Mouse (Mus musculus) spleen, postnatal 14 days (tissue): Measurements from ENCODE around the gene Actrt3.

Source experiments
- DNase-seq, 2 experiments: peaks; one replicate each; pipeline ENCODE4 v3.0.0; 2021 to 2022; ENCODE audit warnings: low spot score in 2 of 2

Gene Actrt3

DNA sequence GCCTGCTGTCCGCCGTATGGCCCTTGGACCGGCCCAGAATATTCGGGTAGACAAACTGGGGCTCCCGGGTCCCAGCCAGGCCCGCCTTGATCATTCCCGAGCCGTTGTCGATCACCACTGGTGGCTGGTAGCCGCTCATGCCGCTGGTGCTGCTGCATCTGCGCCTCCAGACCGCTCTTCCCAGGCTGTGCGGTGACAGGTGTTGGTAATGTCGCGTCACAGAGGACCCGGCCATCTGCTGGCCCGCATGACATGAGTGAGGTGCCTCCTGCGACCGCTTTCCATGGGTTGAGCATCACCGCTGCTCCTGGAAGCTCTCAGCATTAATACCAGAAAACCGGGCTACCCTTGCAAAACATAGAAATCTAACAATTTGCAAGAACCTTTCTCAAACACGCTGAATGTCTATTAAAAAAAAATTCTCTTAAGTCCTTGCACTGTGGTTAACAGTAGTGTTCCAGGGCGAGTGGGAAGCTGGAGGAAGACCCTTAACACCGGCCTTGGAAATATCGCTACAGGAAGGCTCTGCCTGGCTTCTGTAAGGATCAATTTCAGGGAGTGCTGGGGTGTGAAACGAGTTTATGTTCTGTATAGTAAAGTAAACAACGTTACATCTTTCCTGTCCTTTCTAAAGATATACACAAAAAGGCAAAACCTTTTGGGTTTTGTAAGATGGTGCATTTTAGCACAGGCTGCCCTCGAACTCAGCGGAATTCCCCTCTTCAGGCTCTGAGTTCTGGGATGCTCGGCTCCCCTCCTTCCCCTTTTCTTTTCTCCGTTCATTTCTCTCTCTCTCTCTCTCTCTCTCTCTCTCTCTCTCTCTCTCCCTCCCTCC lies at the start of gene Actrt3:
Gene Actrt3 (minus strand): TSS at position 229 of the 835 bp plus-strand sequence.
- DNase-seq = no peak

DNA sequence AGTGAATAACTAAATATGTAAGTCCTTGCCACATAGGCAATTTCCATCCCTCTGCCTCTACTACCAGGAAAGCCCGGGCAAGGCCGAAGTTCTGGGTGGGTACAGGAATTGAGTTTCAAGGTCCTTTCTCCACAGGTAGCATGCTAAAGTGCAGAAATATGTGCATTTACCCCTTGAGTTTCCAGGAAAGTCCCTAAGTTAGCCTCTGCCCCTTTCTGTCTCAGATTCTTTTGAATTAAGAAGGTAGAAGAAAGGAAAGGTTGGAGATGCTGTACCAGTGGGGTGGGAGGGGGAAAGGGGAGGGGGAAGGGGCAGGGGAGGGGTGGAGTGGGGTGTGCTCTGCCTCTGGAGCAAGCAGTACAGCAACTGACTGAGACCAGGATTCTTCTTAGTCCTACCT lies 48.7 kb upstream of the Actrt3 start:
- no peak for DNase-seq

- no peak for DNase-seq
These were observed 47.8 kb upstream of the Actrt3 start, which contains the start of gene Lrrc34 for GRCm38 (mm10) chr3:30647440-30648090. Gene Lrrc34, minus strand, starts transcription at chr3:30647869.

DNA sequence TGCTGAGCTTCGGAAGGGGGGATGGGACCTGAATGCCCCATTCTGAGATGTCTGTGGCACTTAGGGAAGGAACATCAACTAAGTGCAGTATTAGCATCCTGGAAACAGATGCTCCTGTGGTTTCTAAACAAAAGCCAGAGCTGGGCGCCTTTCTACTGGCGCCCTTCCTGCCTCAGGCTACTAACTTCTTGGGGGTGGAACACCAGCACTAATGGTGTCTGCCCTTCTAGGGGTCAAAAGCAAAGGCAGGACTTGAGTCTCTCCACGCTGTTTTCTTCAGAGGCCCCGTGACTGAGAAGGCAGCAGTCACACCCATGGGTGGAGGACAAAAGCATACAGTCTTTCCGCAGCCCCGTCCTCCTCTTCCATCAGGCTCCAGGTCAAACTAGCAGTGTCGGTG lies 47.0 kb upstream of the Actrt3 start:
- no peak for DNase-seq

GRCm38 (mm10) chr3:30644207-30644606 lies 44.5 kb upstream of the Actrt3 start, which contains the start of gene Lrriq4:
Gene Lrriq4, plus strand, starts transcription at chr3:30644507.
- no peak for DNase-seq

DNA sequence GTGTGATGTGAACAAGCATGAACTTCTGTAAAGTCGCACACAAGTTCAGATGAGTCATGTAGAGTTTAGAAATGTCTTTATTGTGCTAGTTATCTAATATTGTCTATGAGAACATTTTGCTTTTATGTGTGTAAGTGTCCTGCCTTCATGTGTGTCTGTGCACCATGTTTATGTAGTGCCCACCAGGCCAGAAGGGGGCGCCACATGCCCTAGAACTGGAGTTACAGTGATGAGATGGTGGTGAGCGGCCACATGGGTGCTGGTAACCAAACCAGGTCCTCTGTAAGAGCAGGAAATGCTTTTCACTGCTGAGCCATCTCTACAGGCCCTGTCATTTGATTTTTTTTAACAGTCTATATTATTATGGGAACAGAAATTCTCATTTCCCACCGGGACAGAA lies 35.9 kb upstream of the Actrt3 start:
- no peak for DNase-seq

- no peak for DNase-seq
These were observed 33.9 kb upstream of the Actrt3 start for GRCm38 (mm10) chr3:30633681-30634080.

DNA sequence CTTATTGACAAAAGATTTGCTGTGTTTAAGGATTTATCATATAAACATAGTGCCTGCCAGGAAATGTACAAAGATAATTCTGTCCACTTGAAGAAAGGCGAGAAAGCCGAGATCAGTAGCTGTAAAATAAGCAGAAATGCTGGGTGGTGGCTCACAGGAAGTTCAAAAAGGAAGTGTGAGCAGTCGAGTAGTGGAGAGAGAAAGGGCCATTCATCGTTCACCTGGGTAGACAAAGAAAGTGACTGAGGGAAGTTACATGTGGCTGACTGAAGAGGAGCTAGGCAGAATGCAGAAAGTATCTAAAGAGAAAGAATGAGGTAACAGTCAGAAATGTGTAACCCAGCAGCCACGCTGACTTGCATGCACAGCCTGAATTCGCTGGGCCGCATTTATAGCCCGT lies 20.4 kb upstream of the Actrt3 start:
- DNase-seq = no peak

- no peak for DNase-seq
These were observed 11.2 kb upstream of the Actrt3 start for GRCm38 (mm10) chr3:30610930-30611329.

DNA sequence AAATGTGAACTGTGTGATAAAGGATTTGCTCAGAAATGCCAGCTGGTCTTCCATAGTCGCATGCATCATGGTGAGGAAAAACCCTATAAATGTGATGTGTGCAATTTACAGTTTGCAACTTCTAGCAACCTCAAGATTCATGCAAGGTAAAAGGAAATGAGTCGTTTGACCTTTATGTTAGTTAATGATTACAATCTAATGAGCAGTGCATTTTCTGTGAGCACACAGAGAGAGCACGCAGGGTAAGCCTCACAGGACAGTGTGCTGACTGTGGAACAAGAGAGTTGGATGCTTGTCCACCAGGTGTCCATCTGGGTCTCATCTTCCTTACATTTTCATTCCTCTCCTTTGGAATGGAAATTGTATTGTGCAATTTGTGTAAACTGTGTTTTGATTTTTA lies 9.3 kb upstream of the Actrt3 start:
- DNase-seq = no peak

DNA sequence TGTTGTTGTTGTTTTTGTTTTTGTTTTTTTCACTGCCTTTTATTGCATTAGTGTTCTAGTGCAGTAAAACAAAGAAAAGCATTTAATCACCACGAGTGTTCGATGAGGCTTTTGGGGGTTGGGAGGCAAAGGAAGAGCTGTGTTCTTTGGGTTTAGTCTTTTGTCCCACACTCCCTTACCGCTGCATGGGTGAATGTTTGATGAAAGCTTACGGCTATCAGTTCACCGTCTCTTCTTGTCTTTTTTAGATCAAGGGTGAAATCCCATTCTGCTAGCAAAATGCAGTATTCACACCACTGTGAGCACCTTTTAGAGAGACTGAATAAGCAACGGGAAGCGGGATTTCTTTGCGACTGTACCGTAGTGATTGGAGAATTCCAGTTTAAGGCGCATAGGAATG lies 3.5 kb upstream of the Actrt3 start:
- no peak for DNase-seq

GRCm38 (mm10) chr3:30602740-30603098 lies 3.0 kb upstream of the Actrt3 start:
- DNase-seq = no peak

DNA sequence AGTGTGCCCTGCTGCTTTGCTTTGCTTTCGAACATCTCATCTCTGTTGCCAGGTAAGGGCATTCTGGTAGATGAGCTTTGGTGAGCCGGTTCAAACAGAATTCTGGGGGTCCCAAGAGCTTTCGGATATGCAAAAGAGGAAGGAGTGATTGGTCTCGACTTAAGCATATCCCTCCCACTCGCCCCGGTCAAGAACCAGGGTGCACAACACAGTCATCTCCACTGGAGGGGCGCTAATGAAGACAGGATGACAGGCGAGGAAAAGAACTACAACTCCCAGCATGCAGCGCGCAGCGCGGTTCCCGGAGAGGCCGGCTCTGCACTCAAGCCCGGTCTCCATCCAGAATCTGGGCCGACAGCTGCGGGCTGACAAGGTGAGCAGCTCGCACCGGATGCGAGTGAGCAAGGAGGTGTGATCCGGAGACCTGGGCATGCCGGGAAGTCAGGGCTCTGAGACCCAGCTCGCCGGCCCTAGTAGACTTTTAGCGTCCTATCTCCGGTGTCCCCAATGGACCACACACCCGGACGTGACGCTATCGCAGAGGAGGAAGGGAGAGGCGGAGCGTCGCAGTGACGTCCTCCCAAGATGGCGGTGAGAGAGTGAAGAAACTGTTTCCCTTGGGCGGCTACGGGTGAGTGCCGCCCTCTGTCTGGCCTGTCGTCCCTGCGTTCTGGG lies 2.5 kb upstream of the Actrt3 start, which contains the start of gene Mynn:
Gene Mynn (plus strand): TSS at position 1 of the 675 bp plus-strand sequence.
- DNase-seq = peak; percentile 91 to 97

- DNase-seq = no peak
These were observed 1.9 kb upstream of the Actrt3 start for GRCm38 (mm10) chr3:30601610-30602064.

- DNase-seq = peak; percentile 81 to 87
These were observed 1.4 kb upstream of the Actrt3 start for GRCm38 (mm10) chr3:30601175-30601574.

- no peak for DNase-seq
These were observed 978 bp upstream of the Actrt3 start for GRCm38 (mm10) chr3:30600717-30601116.

GRCm38 (mm10) chr3:30597271-30597670 lies 2.5 kb downstream of the Actrt3 start:
- no peak for DNase-seq

- no peak for DNase-seq
These were observed 4.5 kb downstream of the Actrt3 start for GRCm38 (mm10) chr3:30595111-30595832.

DNA sequence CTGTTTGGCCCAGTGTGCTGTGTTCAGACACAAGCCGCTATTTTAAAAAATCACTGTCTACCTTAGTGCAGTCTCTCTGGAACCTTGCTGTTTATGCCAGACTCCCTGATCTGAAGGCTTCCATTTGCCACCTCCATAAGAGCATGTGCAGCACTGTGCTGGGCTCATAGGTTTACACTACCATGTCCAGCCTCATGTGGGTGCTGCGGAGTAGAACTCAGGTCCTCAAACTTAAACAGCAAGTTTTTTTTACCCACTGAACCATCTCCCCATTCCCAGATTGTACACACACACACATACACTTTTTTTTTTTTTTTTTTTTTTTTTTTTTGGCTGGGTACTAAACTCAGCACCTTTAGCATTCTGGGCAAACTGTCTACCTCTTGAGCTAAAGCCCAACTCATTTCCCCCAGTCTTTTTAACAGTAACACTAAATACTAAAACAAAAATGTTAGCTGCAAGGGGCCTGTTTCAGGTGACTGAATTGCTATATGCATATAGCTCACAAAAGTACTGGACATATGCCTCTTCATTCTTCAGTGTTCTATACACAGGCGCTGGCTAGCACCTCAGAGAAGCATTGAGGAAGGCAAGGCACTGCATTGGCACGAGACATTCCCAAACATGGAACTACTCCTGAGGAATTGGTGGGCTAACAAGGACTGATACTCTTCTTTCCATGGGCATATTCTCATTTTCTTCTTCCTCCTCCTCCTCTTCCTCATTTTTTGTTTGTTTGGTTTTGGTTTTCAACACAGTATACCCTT lies 5.8 kb downstream of the Actrt3 start:
- no peak for DNase-seq

DNA sequence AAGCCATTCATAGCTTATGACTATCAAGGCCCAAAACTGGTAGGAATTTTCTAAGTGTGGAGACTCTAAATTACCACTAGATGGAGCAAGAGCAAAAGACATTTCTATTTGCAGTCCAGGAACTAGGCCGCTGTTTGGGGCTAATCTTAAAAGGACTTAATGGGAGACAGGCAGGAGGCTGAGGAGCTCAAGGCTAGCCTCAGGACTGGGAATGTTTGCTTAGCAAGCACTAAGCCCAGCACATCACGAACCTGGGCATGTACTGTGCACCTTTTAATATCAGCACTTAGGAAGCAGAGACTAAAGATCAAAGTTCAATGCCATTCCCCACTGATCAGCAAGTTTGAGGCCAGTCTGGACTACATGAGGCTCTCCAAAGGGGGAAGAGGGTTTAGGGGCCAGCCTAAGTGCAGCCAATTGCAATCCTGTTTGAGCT lies 7.3 kb downstream of the Actrt3 start:
- DNase-seq = no peak

DNA sequence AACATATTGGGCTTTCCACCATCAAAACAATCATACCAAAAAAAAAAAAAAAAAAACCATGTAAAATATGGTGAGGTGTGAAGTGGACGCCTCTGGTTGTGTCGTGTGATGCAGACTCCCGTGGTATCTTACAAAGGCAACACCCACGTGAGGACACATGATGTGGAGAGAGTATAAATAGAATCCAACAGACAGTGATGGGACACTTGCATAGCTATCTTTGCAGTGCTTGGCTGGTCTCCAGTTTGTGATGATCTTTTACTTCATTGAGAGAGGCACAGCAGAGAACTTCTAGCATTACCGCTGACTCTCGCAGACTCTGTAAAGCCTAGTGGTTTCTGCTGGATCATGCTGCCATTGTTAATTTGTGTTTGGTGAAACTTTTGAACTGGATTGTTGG lies 10.9 kb downstream of the Actrt3 start:
- no peak for DNase-seq
